Mouse (Mus musculus) intestine, embryonic 16.5 days (tissue): ENCODE measurements at regions not wholly inside any gene's neighbourhood (a gene's known extent, or its start where the extent isn't known, plus 50 kb on each side); places are given as distances from the start of the nearest gene placed in this dataset.

Source experiments
- ATAC-seq: fragments of 200-750 bp; cut with Nextera tagmentation; 2 replicates; pipeline ENCODE4 v1.8.0; 2017; ENCODE audit warnings: moderate TSS enrichment, moderate library complexity
- H3K27ac ChIP-seq: fragments of 300-500 bp; sonication (generic); 2 replicates; pipeline ENCODE4 v1.5.1; 2014; ENCODE audit warnings: mild to moderate bottlenecking, low read length
- H3K27me3 ChIP-seq: fragments of 300-500 bp; sonication (generic); replicated peaks from 2 replicates; pipeline ENCODE4 v1.6.1; 2014; ENCODE audit warnings: low read length, control low read depth, mixed read lengths; ENCODE audit not compliant: control insufficient read depth, insufficient read depth
- H3K36me3 ChIP-seq: fragments of 300-500 bp; sonication (generic); 2 replicates; pipeline ENCODE4 v1.6.1; 2014; ENCODE audit warnings: low read length, control low read depth; ENCODE audit not compliant: control insufficient read depth, insufficient read depth
- H3K4me1 ChIP-seq: fragments of 300-500 bp; sonication (generic); 2 replicates; pipeline ENCODE4 v1.6.1; 2014; ENCODE audit warnings: low read length, control low read depth, mixed read lengths; ENCODE audit not compliant: control insufficient read depth, insufficient read depth
- H3K4me2 ChIP-seq: fragments of 300-500 bp; sonication (generic); 2 replicates; pipeline ENCODE4 v1.6.1; 2014; ENCODE audit warnings: low read depth, low read length, control low read depth
- H3K4me3 ChIP-seq: fragments of 300-500 bp; sonication (generic); 2 replicates; pipeline ENCODE4 v1.5.1; 2014; ENCODE audit warnings: mild to moderate bottlenecking, low read length
- H3K9ac ChIP-seq: fragments of 300-500 bp; sonication (generic); 2 replicates; pipeline ENCODE4 v1.6.1; 2014; ENCODE audit warnings: low read depth, low read length
- H3K9me3 ChIP-seq: fragments of 300-500 bp; sonication (generic); 2 replicates; pipeline ENCODE4 v1.6.1; 2016; ENCODE audit warnings: low read length, control low read depth; ENCODE audit not compliant: control insufficient read depth
- WGBS: fragments of 180-500 bp; shearing (Covaris S2); extraction: QIAGEN DNeasy Blood & Tissue Kit; methylation state at CpG from one replicate; pipeline ENCODE4 v1.1.7; 2014; 5-methylcytosine and 5-hydroxymethylcytosine counted together

DNA sequence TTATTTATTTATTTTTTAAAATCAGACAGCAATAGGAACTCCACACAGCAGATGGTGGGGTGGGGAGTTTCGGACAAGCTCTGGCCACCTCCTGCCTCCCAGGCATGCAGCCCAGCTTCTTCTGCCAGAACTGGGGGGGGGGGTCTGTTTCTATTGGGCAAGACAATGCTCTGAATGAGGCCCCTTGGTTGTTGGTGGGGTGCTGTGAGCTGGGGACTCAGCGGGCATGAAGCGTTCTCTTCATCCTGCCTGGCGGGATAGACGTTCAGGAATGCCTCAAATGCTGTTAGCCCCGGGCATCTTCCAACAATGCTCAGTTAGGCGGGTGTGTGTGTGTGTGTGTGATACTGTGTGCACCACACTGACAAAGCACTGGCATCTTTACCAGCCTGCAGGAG is 103.7 kb downstream of the E030025P04Rik start:
- no peak for ATAC-seq
- H3K4me2 ChIP-seq = no peak overlapping the region
- no peaks in the 10 kb centered on the region for H3K9me3 ChIP-seq
- WGBS = 82% methylated on average over 7 of the region's 7 CpGs
- H3K36me3 ChIP-seq = no peaks in the 10 kb centered on the region
- no peaks in the 10 kb centered on the region for H3K27me3 ChIP-seq
- no peaks in the 10 kb centered on the region for H3K4me1 ChIP-seq
- H3K27ac ChIP-seq = no peak overlapping the region
- H3K4me3 ChIP-seq = no peak overlapping the region
- no peak overlapping the region for H3K9ac ChIP-seq

DNA sequence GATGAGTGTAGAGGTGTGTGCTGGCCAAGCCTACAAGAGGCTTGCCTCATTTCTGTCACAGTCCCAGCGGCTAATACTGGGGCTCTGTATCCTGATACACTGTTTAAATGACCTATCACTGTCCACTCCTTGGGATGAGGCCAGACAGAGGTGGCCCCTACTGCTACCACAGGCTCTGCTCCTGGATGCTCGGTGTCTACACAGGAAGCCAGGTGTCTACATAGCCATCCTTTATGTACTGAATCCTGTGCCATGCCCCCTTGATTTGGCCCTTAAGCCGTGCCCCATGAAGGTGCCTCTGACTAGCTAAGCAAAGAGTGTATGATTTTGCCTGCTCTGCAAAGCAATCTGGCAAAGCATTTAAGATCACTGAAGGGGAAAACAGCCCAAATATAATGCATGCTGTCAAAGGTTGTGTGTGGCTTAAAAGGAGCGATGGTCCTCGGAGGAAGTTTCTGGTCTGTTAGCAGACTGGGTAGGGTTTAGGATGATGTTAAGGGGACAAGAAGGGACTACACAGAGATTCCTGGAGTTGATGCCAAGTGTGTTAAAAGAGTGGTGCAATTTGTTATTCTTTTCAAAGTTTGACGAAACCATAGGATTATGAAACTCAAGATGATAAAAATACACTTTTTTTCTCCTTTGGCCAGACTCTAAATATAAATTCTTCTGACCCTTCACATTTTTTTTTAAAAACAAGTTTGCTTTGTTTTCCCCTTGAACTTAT is 104.2 kb downstream of the E030025P04Rik start:
- no peak for ATAC-seq
- Histone ChIP-seq H3K27ac (no peak overlapping the region), H3K4me2 (no peak overlapping the region), H3K9ac (no peak overlapping the region), H3K9me3 (no peaks in the 10 kb centered on the region), H3K4me3 (no peak overlapping the region), H3K4me1 (no peaks in the 10 kb centered on the region), H3K36me3 (no peaks in the 10 kb centered on the region), H3K27me3 (no peaks in the 10 kb centered on the region)
- 79% methylated on average over 6 of the region's 6 CpGs for WGBS

DNA sequence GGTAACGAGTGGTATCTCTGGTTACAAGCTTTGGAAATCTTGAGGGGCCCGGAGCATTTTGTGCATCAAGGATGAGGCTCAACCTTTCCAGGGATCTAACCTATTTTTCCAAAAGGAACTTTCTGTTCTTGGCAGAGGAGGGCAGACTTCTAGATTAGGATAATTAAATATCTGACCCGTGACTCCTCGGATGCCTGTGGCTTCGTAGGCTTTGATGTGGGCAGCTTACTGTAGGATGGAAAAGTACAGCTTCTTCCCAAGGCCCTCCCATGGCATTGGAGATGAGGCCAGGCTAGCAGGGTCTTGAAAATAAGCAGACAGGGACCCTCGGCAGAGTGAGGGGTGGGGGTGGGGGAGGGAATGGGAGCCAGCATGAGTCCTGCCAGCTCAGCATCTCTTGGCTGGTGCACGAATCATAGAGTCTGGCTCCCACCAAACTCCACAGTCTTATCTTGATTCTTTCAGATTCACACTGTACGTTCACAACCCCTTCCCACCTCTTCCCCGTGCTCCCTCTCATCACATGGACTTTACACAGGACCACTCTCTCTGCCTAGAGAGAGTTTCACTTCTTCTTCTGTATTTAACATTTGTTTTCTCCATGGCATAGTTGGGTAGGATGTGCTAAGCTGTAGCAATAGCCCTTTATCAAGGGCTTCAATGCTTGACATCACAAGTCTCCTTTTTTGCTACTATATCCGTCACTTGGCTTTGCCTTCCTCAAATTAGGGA is 104.9 kb downstream of the E030025P04Rik start:
- Histone ChIP-seq H3K4me1 (no peaks in the 10 kb centered on the region), H3K27ac (no peak overlapping the region), H3K9ac (no peak overlapping the region), H3K36me3 (no peaks in the 10 kb centered on the region), H3K4me2 (no peak overlapping the region), H3K4me3 (no peak overlapping the region), H3K9me3 (no peaks in the 10 kb centered on the region), H3K27me3 (no peaks in the 10 kb centered on the region)
- WGBS = 75% methylated on average over 10 of the region's 10 CpGs
- no peak for ATAC-seq

DNA sequence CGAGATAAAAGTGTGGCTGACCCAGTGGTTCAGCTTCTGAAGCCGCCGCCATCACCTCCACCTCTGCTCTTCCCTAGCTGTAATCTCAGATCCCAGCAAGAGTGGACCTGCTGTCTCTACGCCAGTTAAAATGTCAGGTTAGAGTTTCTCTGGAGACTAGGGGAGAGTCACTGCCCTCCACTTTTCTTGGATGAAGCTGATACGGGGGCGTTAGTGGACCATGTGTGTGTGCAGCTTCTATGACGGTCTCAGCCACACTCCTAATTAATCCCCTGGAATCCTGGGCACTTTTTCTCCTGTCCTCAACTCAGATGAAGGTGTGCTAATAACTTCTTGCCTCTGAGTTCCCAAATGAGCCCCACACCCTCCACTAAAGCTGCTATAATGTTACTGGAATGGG is 106.0 kb downstream of the E030025P04Rik start:
- ATAC-seq = no peak
- H3K4me1 ChIP-seq = no peaks in the 10 kb centered on the region
- H3K36me3 ChIP-seq = no peaks in the 10 kb centered on the region
- H3K9ac ChIP-seq = no peak overlapping the region
- H3K4me2 ChIP-seq = no peak overlapping the region
- H3K9me3 ChIP-seq = no peaks in the 10 kb centered on the region
- H3K4me3 ChIP-seq = no peak overlapping the region
- H3K27me3 ChIP-seq = no peaks in the 10 kb centered on the region
- H3K27ac ChIP-seq = no peak overlapping the region
- 82% methylated on average over 7 of the region's 7 CpGs for WGBS

DNA sequence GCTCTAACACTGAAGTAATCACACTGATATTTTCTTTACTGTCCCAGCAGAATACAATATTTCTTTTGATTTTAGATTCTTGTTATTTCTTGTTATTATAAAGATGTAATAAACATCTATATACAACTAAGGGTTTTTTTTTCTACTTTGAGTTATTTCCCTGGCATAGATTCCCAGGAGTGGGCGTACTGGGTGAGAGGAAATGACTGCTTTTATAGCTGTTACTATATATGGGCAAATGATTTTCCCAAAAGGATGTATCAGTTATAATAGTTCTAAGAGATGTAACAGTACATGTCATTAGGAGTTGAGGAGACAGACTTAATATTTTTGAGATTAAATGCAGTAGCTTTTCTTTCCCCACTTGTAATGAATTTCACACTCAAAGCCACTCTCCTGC is 109.6 kb downstream of the E030025P04Rik start:
- ATAC-seq = no peak
- Histone ChIP-seq H3K9me3 (no peaks in the 10 kb centered on the region), H3K9ac (no peak overlapping the region), H3K36me3 (no peaks in the 10 kb centered on the region), H3K27me3 (no peaks in the 10 kb centered on the region), H3K4me1 (no peaks in the 10 kb centered on the region), H3K4me3 (no peak overlapping the region), H3K27ac (no peak overlapping the region), H3K4me2 (no peak overlapping the region)
- 40% methylated on average over 1 of the region's 1 CpGs for whole genome bisulfite sequencing

DNA sequence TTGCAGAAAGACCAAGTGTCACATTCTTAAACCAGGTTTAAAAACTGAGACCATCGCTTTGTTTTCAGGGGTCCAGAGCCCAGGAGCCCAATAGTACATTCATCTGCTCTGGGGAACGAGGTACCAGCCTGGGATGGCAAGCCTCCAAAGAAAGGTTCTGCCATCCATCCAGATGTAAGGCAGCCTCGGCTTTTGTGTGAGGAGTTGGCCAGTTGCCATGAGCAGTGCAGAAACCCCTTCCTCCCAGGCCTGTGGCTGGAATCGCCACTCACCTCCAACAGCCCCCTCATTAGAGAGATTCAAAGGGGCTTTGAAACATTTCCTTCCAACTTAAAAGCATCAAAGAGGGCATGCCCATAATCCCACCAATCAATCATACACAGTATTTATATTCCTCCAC is 110.1 kb downstream of the E030025P04Rik start:
- no peak overlapping the region for H3K27ac ChIP-seq
- no peak for ATAC-seq
- H3K27me3 ChIP-seq = no peaks in the 10 kb centered on the region
- no peaks in the 10 kb centered on the region for H3K36me3 ChIP-seq
- no peak overlapping the region for H3K9ac ChIP-seq
- no peaks in the 10 kb centered on the region for H3K9me3 ChIP-seq
- WGBS = 43% methylated on average over 4 of the region's 4 CpGs
- no peak overlapping the region for H3K4me3 ChIP-seq
- H3K4me2 ChIP-seq = no peak overlapping the region
- H3K4me1 ChIP-seq = no peaks in the 10 kb centered on the region

DNA sequence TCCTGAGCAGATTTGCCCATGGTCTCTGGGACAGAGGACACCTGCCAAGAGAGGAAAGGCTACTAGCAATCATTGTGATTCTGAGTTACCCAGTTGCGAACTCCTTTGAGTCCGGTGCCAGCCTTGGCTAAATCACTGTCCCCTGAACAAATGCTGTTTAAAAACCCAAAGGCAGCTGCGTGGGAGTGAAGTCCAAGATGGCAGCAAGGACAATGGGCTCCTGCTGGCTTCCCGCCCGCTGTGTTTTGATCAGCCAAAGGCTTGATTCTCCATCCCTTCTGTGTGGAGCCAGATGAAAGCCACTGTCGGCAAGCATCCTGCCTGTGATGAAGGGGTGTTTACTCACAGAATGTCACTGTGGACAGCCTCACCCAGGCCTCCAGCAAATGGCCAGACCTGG is 111.4 kb downstream of the E030025P04Rik start:
- WGBS = 65% methylated on average over 6 of the region's 6 CpGs
- Histone ChIP-seq H3K27ac (no peak overlapping the region), H3K9me3 (no peaks in the 10 kb centered on the region), H3K4me2 (no peak overlapping the region), H3K4me3 (no peak overlapping the region), H3K27me3 (no peaks in the 10 kb centered on the region), H3K9ac (no peak overlapping the region), H3K36me3 (no peaks in the 10 kb centered on the region), H3K4me1 (no peaks in the 10 kb centered on the region)
- ATAC-seq = no peak

DNA sequence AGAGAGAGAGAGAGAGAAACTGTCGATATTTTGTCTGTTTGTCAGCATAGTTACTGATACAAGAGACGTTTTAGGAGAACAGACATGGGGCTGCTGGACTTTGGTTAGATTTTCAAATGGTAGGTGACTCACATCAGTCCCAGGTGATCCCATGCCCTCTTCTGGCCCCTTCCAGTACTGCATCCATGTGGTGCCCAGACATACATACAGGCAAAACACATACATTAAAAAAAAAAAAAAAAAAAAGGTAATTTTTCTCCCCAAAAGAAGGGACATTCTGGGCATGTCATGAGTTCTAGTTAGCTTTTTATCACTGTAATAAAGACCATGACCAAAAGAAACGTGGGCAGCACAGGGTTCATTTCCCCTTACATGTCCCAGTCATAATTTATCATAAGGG is 110.3 kb downstream of the Axin2 start:
- Histone ChIP-seq H3K27me3 (no peaks in the 10 kb centered on the region), H3K4me2 (no peak overlapping the region), H3K36me3 (no peaks in the 10 kb centered on the region), H3K4me3 (no peak overlapping the region), H3K27ac (no peak overlapping the region), H3K9ac (no peak overlapping the region), H3K9me3 (no peaks in the 10 kb centered on the region), H3K4me1 (no peaks in the 10 kb centered on the region)
- no peak for ATAC-seq
- WGBS = 35% methylated on average over 3 of the region's 3 CpGs

DNA sequence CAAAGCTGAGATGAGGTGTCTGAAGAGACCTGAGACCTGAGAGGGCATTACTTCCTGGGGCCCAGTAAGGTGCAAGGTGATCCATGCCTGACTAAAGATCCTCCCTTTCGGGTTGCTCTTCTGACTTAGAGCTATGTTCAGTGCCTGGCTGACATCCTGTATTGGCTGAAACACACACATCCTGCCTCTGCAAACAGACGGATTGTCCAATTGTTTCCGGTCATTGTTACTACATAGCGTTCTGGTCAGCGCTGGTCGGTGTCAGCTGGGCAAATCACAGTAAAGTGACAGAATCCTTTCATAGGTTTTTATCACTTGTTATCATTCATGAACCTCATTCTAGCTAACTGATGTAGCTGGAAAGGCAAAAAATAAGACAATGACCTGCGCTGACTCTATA is 109.7 kb downstream of the Axin2 start:
- Histone ChIP-seq H3K27me3 (no peaks in the 10 kb centered on the region), H3K4me2 (no peak overlapping the region), H3K27ac (no peak overlapping the region), H3K36me3 (no peaks in the 10 kb centered on the region), H3K4me1 (no peaks in the 10 kb centered on the region), H3K4me3 (no peak overlapping the region), H3K9ac (no peak overlapping the region), H3K9me3 (no peaks in the 10 kb centered on the region)
- 67% methylated on average over 7 of the region's 7 CpGs for WGBS
- ATAC-seq = no peak
